Mouse (Mus musculus) kidney, postnatal 25 days (tissue): ENCODE data around the gene Gbf1.

Source experiments
- DNase-seq, 2 experiments: peaks; one replicate each; pipeline ENCODE4 v3.0.0; 2021; ENCODE audit warnings: mixed read lengths in 2 of 2

The Gbf1 gene

DNA sequence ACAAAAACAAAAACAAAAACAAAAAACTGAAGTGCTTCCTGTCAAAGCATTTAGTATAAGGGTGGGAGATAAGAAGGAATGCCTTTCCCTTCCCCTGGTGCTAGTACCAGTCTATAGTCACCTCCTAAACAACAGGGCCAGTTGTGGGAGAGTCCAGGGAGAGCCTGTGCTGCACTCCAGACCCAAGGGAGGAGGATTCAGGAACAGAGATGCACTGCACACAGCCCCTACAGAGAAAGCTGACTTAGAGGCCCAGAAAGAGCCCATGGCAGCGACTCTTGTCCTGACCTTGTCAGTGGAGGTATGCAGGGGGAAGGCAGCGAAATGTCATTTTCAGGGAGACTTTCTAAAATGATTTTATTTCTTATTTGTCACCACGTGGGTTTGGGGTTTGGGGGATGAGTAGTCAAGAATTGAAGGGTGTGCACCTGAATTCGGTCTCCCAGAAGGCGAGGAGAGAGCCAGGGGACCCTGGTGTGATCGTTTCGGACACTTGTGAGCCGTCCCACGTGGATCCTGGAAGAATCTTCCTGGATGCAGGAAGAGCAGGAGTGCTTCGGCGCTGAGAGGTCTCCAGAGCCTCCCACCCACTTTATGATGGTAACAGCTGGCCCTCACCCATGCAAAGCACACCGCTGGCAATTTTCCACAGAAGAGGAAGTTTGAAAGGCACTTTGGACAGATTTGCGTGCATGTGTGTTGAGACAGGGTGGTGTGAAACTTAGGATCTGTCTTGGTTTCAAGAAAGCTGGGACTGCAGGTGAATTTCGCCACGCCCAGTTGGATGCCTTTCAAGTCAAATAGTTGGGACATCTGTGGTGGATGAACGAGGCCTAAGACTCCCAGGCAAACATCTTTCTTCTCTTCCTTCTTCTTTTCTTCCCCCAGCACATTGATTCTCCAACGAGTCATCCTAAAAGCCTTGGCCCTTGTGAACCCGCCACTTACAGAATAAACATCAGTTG is 151.2 kb downstream of the Gbf1 start:
- DNase-seq = peak in 1 of 2 experiments; percentile 34

DNA sequence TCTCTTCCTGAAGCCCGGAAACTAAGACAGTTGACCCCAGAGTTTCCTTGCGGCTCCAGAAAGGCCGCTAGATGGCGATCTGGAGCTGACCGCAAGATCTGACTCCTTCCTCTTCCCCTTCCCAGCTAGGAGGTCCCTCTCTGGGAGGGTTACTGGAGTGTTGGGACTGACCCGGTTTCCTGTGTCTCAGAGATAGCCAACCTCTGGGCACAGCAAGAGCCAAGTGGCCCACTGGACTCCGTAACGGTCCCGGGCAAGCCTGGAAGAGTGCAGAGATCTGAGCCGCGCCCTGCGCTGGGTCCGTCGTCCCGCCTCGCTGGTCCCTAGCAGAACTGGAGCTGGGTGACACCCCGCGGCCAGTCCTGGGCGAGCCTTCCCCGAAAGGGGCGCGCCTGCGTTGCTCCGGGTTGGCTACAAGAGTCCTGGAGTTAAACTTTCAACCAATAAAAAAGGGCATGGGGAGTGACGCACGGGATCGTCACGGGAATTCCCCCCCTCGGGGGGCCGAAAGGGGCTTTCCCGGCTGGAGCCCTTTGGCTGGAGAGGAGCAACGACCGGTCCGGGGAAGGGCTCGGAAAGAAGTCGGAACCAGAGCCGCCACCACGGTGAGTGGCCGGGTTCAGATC is 152.0 kb downstream of the Gbf1 start, which contains the start of gene Nfkb2:
TSS of gene Nfkb2 (plus strand) at position 105 of the 626 bp plus-strand sequence.
- peak; percentile 94 to 98 for DNase-seq

DNA sequence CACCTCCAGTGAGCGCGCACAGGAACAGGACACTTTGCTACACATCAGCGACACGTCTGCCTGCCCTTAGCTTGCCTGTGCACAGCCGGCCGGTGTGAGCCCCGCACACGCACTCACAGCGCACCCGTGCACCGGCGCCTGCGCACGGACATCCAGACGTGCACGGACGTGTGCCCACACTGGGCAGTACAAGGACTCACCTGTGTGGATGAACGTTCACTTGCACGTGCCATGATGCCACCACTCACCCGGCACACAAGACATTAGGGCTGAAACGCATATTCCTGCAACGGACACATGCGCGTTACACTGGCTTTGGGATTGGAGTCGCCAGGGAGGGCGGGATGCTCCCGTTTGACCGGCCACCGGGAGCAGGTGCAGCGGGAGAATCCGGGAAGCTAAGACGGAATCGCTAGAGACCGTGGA is 152.6 kb downstream of the Gbf1 start:
- no peak for DNase-seq

DNA sequence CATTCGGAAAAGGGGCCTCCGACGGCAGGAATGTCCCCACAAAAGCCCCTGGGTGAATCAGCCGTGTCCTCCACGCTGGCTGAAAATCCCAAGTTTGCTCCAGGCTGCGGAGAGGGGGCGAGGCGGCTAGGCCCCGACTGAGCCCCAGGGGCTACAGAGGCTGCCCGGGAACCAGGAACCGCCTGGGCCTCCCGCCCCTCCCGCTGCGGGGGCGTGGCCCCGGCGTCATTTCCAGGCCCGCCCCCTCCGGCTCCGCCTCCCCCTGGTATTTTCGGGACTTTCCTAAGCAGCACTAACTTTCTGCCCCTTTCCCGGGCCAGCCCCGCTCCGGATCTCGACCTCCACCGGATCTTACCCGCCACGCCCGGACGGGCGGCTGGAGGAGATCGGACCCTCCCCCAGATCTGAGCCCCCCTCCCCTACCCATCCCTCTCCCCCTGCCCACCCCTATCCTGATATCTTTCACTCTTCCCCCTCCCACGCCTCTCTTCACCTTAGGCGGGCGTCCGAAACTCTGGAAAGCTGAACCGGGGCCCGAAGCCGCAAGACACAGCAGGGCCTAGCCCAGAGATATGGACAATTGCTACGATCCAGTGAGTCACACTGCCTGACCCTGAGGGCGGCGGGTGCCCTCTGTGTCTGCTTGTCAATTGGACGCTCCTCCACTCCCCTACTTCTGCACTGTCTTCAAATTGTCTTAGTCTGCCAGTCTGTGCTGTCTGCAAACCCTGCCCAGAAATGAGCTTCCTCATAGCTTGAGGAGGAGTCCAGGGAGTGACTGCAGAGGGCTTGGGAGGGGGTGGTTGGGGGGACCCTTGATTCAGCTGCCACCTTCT is 153.3 kb downstream of the Gbf1 start:
- peak; percentile 93 to 94 for DNase-seq

DNA sequence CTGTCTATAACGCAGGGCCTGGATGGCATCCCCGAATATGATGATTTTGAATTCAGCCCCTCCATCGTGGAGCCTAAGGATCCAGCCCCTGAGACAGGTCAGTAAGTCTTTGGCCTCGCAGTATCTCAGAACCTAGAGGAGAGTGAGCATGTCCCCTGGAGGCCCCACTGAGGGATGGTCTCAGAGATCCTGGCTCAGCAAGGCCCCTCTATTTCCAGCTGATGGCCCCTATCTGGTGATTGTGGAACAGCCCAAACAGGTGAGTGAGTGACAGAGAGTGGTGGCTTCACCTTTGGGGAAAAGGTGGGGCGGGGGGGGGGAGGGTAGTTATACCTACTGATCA is 153.9 kb downstream of the Gbf1 start:
- peak in 1 of 2 experiments; percentile 30 for DNase-seq

DNA sequence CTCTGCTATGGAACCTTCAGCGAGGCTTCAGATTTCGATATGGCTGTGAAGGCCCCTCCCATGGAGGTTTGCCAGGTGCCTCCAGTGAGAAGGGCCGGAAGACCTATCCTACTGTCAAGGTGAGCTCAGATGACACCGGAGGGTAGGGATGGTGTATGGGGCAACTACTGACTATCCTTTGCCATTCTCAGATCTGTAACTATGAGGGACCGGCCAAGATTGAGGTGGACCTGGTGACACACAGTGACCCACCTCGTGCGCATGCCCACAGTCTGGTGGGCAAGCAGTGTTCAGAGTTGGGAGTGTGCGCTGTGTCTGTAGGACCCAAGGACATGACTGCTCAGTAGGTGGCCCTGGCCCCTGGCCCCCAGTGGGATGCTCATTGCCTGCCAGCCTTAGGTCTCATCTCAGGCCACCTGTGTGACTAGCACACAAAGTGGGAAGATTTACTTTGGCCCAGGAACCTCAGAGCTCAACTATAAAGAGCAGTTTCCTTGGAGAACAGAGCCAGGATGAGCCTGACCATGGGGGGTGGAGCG is 154.5 kb downstream of the Gbf1 start:
- peak in 1 of 2 experiments; percentile 40 for DNase-seq

DNA sequence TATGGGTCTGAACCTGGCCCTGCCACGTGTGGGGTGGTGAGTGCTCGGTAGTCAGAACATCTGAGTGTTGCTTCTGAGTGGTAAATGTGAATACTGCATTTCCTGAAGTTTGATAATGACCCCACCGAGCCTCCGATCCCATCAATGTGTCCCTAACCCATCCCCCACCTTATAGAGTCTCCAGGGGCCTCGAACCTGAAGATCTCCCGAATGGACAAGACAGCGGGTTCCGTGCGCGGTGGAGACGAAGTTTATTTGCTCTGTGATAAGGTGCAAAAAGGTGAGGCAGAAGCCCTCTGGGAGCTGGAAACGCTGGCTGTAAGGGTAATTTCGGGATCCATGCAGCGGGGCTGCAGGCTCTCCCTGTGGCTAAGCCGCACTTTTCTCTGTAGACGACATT is 155.5 kb downstream of the Gbf1 start:
- DNase-seq = peak in 1 of 2 experiments; percentile 30

DNA sequence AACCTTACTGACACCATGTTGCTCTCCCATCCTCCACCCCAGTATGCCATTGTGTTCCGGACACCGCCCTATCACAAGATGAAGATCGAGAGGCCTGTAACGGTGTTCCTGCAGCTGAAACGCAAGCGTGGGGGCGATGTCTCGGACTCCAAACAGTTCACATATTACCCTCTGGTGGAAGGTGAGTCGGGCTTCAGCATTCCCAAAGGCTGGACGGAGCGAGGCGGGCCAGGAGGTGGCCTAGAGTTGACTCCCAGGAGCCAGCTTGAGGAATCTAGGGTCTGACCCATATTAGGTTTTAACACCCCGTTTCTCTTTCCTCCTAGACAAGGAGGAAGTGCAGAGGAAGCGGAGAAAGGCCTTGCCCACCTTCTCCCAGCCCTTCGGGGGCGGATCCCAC is 156.0 kb downstream of the Gbf1 start:
- DNase-seq = peak in 1 of 2 experiments; percentile 38

DNA sequence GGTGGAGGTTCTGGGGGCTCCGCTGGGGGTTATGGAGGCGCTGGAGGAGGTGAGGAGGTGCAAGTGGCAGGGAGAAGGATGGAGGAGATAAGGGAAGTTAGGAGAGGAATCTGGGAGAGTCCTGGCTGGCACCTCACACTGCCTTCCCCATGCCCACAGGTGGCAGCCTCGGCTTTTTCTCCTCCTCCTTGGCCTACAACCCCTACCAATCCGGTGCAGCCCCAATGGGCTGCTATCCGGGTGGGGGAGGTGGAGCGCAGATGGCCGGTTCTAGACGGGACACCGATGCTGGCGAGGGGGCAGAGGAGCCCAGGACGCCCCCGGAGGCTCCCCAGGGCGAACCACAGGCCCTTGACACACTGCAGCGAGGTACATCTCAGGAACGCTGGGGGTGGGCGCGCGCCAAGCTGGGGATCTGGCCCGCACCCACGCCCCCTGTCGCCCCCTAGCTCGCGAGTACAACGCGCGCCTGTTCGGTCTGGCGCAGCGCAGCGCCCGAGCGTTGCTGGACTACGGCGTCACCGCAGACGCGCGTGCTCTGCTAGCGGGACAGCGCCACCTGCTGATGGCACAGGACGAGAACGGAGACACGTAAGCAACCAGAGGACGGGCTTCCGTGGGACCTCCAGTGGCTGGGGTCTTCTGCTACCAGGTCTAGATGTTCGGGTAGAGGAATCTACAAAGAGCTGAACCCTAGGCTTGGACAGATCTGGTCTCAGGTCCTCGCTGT is 156.6 kb downstream of the Gbf1 start:
- DNase-seq = peak; percentile 89 to 94

DNA sequence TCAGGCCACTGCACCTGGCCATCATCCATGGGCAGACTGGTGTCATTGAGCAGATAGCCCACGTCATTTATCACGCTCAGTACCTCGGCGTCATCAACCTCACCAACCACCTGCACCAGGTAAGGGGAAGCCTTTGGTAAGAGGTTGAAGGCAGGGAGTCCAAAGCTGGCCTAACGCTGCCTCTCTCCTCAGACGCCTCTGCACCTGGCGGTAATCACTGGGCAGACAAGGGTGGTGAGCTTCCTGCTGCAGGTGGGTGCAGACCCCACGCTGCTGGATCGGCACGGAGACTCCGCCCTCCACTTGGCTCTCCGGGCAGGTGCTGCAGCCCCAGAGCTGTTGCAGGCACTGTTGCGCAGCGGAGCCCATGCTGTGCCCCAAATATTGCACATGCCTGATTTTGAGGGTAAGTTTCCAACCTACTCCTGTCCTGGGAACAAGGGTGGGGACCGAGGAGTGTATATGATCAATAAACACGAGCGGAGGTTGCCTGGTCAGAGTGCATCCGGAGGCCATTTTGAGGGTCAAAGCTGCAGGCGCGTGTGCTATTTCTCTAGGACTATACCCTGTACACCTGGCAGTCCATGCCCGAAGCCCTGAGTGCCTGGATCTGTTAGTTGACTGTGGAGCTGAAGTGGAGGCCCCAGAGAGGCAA is 157.5 kb downstream of the Gbf1 start:
- DNase-seq = peak in 1 of 2 experiments; percentile 32

DNA sequence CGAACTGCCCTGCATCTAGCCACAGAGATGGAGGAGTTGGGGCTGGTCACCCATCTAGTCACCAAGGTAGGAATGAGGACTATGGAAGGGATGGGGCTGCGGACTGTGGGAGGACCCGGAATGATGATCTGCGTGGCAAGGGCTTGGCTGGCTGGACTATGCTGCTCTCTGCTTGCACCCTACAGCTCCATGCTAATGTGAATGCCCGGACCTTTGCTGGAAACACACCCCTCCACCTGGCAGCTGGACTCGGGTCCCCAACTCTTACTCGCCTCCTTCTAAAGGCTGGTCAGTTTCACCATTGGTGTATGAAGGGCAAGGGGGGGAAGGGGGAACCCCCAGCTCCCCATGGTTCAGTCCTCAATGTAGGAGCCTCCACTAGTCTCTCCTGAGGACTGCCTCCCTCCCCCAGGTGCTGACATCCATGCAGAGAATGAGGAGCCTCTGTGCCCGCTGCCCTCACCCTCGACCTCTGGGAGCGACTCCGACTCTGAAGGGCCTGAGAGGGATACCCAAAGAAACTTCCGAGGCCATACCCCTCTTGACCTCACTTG is 158.1 kb downstream of the Gbf1 start:
- DNase-seq = no peak

DNA sequence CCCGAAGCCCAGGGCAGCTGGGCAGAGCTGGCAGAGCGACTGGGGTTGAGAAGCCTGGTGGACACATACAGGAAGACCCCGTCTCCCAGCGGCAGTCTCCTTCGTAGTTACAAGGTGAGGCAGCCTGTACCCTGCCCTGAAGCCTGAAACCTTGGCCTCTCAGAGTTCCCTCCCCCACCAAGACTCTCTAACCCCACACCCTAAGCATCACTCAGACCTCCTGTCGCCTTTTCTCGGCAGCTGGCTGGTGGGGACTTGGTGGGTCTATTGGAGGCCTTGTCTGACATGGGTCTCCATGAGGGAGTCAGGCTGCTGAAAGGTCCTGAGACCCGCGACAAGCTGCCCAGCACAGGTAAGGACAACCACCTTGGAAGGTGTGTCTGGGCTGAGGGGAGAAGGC is 159.0 kb downstream of the Gbf1 start:
- DNase-seq = no peak

DNA sequence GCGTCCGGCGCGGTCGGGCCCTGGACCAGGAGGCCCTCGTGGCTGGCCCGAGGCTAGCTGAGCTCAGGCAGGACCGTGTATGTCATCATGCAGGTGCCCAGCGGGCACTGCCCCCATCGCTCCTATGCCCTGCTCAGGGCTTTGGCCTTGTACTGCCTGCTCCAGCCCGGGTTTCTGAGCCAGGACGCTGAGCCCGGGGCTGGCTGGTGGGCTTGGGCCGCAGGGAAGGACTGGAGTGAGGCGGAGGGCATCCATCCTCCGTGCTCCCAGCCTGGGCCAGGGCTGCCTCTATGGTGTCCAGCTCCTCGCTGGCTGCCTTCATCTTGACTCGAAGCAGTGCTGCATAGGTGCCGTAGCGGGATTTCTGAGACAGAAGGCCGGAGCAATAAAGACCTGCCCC is 160.3 kb downstream of the Gbf1 start:
- DNase-seq = peak in 1 of 2 experiments; percentile 32

DNA sequence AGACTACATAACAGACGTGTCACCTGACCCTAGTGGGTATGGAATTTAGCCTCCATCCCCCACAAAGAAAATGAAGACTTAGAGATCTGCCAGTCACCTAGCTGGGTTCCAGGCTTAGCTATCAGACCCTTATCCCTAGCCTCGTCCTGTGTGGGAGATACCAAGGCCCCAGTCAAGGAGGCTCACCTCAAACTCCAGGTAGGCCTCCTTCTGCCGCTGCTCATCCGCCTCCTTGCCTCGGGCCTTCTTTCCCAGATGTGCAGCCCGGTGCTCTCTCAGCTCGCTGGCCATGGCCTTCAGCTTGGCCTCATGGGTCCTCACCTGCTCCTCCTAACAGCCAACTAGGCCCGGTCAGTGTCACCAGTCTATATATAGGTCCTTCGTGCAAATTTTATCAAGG is 160.8 kb downstream of the Gbf1 start:
- peak in 1 of 2 experiments; percentile 22 for DNase-seq

DNA sequence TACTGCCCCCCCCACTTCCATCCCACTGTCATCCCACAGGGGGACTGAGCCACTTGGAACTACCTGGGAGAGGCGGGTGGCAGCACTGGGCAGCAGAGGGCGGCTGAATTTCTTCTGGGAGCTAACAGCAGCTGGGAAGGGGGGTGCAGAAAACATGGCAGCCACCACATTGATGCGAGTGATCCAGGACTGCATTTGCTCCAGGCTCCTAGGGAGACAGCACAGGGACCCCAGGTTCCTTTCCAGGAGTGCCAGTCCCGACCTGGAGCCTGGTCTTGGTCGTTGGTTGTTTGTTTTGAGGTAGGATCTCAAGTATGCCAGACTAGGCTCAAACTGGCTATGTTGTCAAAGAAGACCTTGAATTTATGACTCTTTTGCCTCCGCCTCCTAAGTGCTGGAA is 161.3 kb downstream of the Gbf1 start:
- peak in 1 of 2 experiments; percentile 30 for DNase-seq

DNA sequence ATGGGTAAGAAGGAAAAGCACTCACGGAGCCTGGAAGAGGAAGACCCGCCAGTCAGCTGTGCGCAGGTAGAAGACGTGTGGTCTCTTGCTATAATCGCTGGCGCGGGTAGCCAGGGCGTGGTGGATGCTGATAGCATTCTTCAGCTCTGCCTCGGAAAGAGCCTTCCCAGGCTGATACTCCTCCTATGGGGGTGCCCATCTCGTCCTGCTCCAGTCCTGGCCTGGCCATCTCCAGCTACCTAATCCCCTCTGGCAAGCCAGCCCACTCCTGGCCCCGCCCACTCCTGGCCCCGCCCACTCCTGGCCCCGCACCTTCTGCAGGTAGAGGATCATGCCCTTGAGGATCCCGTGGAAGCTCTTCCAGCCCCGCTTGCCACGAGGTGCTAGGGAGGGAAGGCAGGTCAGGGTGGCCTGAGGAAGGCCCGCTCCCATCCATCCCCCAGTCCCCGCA is 161.9 kb downstream of the Gbf1 start:
- DNase-seq = peak; percentile 51 to 66

DNA sequence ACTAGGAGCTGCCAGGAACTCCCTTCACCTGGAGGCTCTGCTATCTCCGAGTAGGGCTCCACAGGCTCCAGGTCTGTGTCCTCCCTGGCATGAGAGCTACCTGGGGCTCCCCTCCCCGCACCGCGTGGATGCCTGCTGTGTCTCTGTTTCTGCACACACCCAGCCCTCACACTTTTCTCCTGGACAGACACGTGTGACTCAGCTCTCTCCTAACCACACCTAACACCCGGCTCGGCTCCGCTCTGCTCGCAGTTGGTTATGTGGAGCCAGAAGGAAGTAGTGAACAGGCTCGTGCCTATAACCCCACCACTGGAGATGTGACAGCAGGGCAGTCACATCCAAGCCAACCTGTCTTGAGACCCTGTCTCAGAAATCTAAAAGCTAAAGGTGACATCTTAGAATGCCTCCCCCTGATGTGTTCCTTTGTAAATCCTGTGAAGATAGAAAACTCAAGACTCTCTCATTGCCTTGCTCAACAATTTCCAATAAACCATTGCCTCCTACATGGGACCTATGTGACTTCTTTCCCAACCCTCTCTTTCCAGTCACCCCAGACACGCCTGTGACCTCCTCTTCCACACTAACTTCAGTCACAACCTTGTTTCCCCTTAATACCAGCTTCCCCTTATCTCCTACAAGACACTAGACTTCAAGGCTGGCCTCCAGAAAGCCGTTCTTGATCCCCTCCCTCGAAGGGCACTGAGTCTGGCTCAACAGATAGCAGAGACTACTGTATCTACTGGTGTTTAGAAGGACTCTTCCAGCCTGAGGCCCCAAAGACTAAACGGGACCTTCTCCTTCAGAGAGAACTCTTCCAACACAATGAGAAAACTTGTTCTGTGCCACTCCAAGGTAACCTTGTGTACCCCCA is 162.8 kb downstream of the Gbf1 start:
- DNase-seq = peak in 1 of 2 experiments; percentile 31

DNA sequence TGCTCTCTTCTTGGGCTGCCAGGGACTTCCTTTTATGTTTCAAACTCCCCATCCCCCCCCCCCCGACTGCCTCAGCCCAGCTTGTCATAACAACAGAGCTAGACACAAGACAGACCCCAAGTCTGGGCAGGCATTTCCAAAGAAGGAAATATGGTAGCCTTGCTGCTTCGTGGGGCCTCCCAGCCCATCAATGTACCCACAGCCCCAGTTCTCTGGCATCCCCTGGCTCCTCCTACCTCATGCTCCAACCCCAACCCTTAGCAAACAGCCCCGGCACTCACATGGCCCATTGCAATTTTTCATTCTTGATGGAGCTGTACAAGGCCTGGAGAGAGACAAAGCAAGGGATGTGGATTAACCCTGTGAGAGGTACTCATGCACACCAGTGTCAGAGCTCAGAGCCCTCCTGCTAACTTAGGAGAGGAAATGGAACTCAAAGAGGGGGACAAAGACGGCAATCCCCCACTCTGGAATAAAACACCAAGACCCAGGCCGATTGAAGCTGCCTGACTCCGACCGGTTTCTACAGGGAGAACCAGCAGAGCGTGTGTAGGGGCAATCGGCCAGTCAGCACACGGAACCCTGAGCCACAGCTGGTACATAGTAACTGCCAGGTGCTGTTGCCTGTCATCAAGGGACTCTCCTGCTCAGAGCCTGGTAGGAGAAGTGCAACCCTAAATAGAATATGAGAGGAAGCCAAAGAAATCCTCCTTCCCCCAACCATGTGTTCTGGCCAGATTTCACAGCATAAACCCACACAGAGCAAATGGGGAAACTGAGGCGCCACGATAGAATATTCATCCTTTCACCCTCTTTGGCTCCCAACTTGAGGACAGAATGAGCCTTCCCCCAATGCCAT is 163.7 kb downstream of the Gbf1 start:
- no peak for DNase-seq
